Mouse (Mus musculus) heart, postnatal 0 days (tissue): ENCODE results near the gene Zfp385b. TPM values are rescaled to one million over a fixed set of nuclear protein-coding genes. Genes with fewer than 3 reads are reported as not detected.

Experiments used
- ATAC-seq: fragments of 200-750 bp; cut with Nextera tagmentation; 2 replicates; pipeline ENCODE4 v1.8.0; 2017; ENCODE audit warnings: low read depth, moderate number of reproducible peaks, moderate library complexity; ENCODE audit not compliant: insufficient read depth
- DNase-seq: peaks from one replicate; pipeline ENCODE4 v3.0.0-alpha.2; 2016; ENCODE audit warnings: low spot score
- H3K27ac ChIP-seq: fragments of 300-500 bp; sonication (generic); 2 replicates; pipeline ENCODE4 v1.5.1; 2014; ENCODE audit warnings: low read depth, mild to moderate bottlenecking
- H3K27me3 ChIP-seq: fragments of 300-500 bp; sonication (generic); 2 replicates; pipeline ENCODE4 v1.6.1; 2014; ENCODE audit warnings: low read length, mixed read lengths; ENCODE audit not compliant: control insufficient read depth, insufficient read depth
- H3K36me3 ChIP-seq: fragments of 300-500 bp; sonication (generic); replicated peaks from 2 replicates; pipeline ENCODE4 v1.6.1; 2014; ENCODE audit warnings: low read length, mixed read lengths; ENCODE audit not compliant: control insufficient read depth, insufficient read depth
- H3K4me1 ChIP-seq: fragments of 300-500 bp; sonication (generic); 2 replicates; pipeline ENCODE4 v1.6.1; 2014; ENCODE audit warnings: antibody characterized with exemption; ENCODE audit not compliant: control insufficient read depth, insufficient read depth
- H3K4me2 ChIP-seq: fragments of 300-500 bp; sonication (generic); 2 replicates; pipeline ENCODE4 v1.6.1; 2014; ENCODE audit warnings: low read depth, mild to moderate bottlenecking, low read length, moderate library complexity
- H3K4me3 ChIP-seq: fragments of 300-500 bp; sonication (generic); 2 replicates; pipeline ENCODE4 v1.5.1; 2014; ENCODE audit warnings: low read depth, low read length
- H3K9ac ChIP-seq: fragments of 300-500 bp; sonication (generic); replicated peaks from 2 replicates; pipeline ENCODE4 v1.6.1; 2014; ENCODE audit warnings: low read depth, low read length, mixed read lengths
- H3K9me3 ChIP-seq: fragments of 300-500 bp; sonication (generic); replicated peaks from 2 replicates; pipeline ENCODE4 v1.6.1; 2016; ENCODE audit warnings: low read length; ENCODE audit not compliant: control insufficient read depth
- CTCF ChIP-seq: IDR thresholded peaks from 2 replicates; pipeline ENCODE4 v1.5.1; 2016; ENCODE audit warnings: antibody characterized with exemption, control low read depth, low read depth
- EP300 ChIP-seq: IDR thresholded peaks from 2 replicates; pipeline ENCODE4 v1.6.1; 2016; ENCODE audit warnings: antibody characterized with exemption, low read depth
- WGBS: fragments of 180-500 bp; shearing (Covaris S2); extraction: QIAGEN DNeasy Blood & Tissue Kit; methylation state at CpG from one replicate; pipeline ENCODE4 v1.1.7; 2014; 5-methylcytosine and 5-hydroxymethylcytosine counted together
- polyA plus RNA-seq: library from polyadenylated mRNA; unstranded; fragments of >200 nt; fragmentation: Nextera tagmentation; extraction: Ambion mirVana; gene quantifications from 2 replicates; pipeline ENCODE4 v1.2.1, GENCODE M21; 2015
- total RNA-seq: library from RNA; depleted of rRNA; stranded (reverse); fragments of >200 nt; gene quantifications from 2 replicates; pipeline ENCODE4 v1.2.3, GENCODE M21; 2014; ENCODE audit warnings: low replicate concordance

Zfp385b gene
- total and polyA plus RNA-seq, 2 experiments from 2014 or later = 1.8 to 4.2 TPM

DNA sequence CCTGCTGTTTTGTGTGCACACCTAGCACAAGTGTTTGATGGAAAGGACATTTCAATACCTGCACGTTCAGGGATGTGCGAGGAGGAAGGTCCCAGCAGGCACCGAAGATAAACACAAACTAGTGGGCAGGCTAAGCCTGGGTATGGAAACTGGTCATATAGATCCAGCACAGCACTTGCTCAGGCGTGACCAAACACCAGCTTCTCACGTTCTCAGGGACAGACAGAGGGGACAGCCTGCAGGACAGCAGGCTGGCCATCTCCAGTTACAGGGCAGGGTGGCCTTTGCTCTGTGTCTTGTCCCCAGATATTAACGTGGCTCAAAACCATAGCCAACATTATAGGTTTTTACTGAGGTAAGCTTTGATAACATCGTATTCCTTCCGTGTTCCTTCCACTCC is 128.3 kb downstream of the Zfp385b start:
- Histone ChIP-seq H3K36me3 (no peaks in the 10 kb centered on the region), H3K9ac (no peak overlapping the region), H3K27ac (no peak overlapping the region), H3K4me1 (no peaks in the 10 kb centered on the region), H3K4me2 (no peak overlapping the region), H3K4me3 (no peak overlapping the region), H3K27me3 (no peaks in the 10 kb centered on the region), H3K9me3 (no peaks in the 10 kb centered on the region)
- no peak for ATAC-seq
- 72% methylated on average over 8 of the region's 8 CpGs for WGBS
- TF ChIP-seq CTCF (no peak), EP300 (no peak)
- DNase-seq = no peak

DNA sequence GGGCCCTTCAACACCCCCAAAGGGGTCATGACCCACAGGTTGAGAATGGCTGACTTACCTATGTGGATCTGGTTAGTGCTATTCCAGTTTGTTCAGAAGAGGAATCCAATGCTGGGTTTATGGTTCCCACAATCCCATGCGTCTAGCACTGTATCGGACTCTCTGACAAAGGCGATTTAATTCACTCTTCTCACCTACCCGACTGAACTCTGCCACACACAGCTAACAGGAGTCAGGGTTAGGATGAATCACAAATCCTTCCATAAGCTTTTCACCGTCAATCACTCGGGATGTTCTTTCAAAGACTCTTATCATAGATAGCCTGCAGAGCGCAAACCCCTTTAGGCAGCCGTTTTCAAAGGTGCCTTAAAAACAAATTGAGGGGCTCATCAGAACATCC is 129.1 kb downstream of the Zfp385b start:
- no peak overlapping the region for H3K4me2 ChIP-seq
- H3K9ac ChIP-seq = no peak overlapping the region
- no peak overlapping the region for H3K27ac ChIP-seq
- no peaks in the 10 kb centered on the region for H3K36me3 ChIP-seq
- DNase-seq = no peak
- TF ChIP-seq EP300 (no peak), CTCF (no peak)
- ATAC-seq = no peak
- no peaks in the 10 kb centered on the region for H3K9me3 ChIP-seq
- H3K4me1 ChIP-seq = no peaks in the 10 kb centered on the region
- H3K27me3 ChIP-seq = no peaks in the 10 kb centered on the region
- no peak overlapping the region for H3K4me3 ChIP-seq
- WGBS = 56% methylated on average over 8 of the region's 8 CpGs

DNA sequence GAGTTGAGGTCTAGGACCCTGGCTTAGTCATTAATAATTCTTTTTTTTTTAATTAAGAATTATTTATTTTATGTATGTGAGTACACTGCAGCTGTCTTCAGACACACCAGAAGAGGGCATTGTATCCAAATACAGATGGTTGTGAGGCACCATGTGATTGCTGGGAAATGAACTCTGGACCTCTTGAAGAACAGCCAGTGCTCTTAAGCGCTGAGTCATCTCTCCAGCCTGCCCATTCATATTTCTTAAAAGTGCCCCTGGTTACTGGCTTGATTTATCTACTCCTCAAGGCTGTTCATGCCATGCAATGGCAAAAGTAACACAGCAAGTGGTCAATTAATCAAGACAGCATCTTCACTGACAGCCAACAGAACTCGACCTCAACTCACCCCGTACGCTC is 130.8 kb downstream of the Zfp385b start:
- Histone ChIP-seq H3K36me3 (no peaks in the 10 kb centered on the region), H3K27me3 (no peaks in the 10 kb centered on the region), H3K4me2 (no peak overlapping the region), H3K27ac (no peak overlapping the region), H3K9ac (no peak overlapping the region), H3K9me3 (no peaks in the 10 kb centered on the region), H3K4me1 (no peaks in the 10 kb centered on the region), H3K4me3 (no peak overlapping the region)
- no peak for TF ChIP-seq EP300
- no peak for TF ChIP-seq CTCF
- DNase-seq (no peak), ATAC-seq (no peak)
- 85% methylated on average over 4 of the region's 4 CpGs for WGBS

DNA sequence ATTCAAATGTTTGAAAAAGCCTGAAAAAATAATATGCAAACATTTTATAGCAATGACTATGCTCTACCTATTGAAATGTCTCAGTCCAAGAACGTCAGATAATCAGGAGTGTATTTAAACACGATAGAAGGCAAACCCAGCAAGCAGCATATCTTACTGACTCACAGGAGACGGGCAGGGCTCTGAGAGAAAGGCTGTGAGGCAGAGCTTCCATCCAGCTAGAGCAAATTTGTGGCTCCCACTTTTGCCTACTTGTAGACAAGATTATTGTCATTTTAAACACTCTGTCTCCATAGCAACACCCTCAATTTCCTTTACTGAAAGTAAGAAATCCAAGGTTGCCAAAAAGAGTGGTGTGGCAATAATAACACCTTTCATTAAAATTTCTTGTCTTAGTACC is 135.4 kb downstream of the Zfp385b start:
- TF ChIP-seq EP300 (no peak), CTCF (no peak)
- 68% methylated on average over 3 of the region's 3 CpGs for WGBS

DNA sequence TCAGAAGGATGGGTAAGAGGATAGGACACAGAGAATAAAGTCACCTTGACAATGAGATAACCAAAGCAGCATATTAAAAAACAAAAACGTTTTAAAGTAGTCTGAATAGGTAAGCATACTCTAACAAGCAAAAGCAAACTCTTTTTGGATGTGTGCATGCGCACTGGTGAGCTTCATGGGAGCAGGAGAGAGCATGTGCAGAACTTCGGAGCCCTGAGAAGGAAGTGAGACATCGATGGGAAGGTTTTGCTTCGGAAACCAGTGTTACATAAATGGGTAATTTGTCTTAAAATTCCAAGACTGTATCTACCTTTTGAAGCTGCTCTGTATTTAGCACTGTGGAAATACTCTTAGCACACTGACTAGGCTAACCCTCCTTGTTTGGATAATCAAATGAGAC is 137.2 kb downstream of the Zfp385b start:
- no peak for TF ChIP-seq EP300
- TF ChIP-seq CTCF = no peak
- Histone ChIP-seq H3K9ac (no peak overlapping the region), H3K4me3 (no peak overlapping the region), H3K4me1 (no peaks in the 10 kb centered on the region), H3K9me3 (no peaks in the 10 kb centered on the region), H3K27ac (no peak overlapping the region), H3K27me3 (no peaks in the 10 kb centered on the region), H3K4me2 (no peak overlapping the region), H3K36me3 (no peaks in the 10 kb centered on the region)
- 76% methylated on average over 5 of the region's 5 CpGs for WGBS
- no peak for ATAC-seq
- DNase-seq = no peak

More for the DNA sequence above, 135.4 kb downstream of the Zfp385b start:
- Histone ChIP-seq H3K27me3 (no peaks in the 10 kb centered on the region), H3K4me1 (no peaks in the 10 kb centered on the region), H3K27ac (no peak overlapping the region), H3K9ac (no peak overlapping the region), H3K4me2 (no peak overlapping the region), H3K9me3 (no peaks in the 10 kb centered on the region), H3K4me3 (no peak overlapping the region), H3K36me3 (no peaks in the 10 kb centered on the region)
- DNase-seq (no peak), ATAC-seq (no peak)

DNA sequence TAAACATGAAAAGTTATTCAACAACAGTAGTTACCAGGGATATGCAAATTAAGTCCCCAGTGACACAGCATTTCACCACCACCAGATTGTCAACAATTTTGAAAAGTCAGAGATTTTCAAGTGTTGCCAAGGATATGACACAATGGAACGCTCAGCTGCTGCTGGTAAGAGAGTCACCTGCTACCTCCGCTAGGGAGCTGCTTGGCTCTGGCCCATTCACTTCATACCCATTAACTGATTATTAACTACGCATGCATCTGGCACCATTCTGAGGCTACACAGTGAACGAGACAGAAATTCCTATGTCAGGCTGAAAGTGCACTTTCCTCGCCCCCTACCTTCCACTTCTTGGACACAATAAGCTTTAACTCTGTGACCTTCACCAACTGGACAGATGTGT is 137.7 kb downstream of the Zfp385b start:
- no peak overlapping the region for H3K4me2 ChIP-seq
- H3K27ac ChIP-seq = no peak overlapping the region
- TF ChIP-seq CTCF (no peak), EP300 (no peak)
- H3K36me3 ChIP-seq = no peaks in the 10 kb centered on the region
- no peak overlapping the region for H3K4me3 ChIP-seq
- no peak for DNase-seq
- no peak for ATAC-seq
- no peak overlapping the region for H3K9ac ChIP-seq
- H3K9me3 ChIP-seq = no peaks in the 10 kb centered on the region
- WGBS = 44% methylated on average over 5 of the region's 5 CpGs
- H3K27me3 ChIP-seq = no peaks in the 10 kb centered on the region
- no peaks in the 10 kb centered on the region for H3K4me1 ChIP-seq
